Comparison of ENCODE assay signal across 8 mouse cellular contexts in the genomic region with DNA sequence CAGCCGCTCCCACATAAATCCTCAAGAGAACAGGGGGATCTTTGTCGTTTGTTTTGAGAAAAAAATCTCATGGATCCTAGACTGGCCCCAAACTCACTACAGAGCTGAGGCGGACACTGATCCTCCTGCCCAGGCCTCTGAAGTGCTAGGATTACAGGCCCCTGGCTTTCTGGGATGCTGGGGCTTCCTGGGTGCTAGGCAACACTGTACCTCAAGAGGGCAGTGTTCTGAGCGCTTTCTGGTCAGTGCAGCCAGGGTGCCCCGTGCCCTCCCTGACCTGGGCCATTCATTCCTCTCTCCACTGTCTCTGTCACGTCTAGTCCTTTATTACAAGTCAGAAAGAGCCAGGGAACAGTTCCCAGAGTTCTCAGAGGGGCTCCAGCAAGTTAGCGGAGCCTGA. TPM values are rescaled to one million over a fixed set of nuclear protein-coding genes. Genes with fewer than 3 reads are reported as not detected.
DNase-seq lines count a peak whose midpoint lies in the region; ATAC-seq and TF ChIP-seq lines count a peak whose summit lies in the region.

No protein-coding gene starts in this region.

- H3K4me2 ChIP-seq in hindbrain, embryonic 14.5 days (replicated peaks) = no peak overlapping the region
- H3K4me2 ChIP-seq in hindbrain, embryonic 16.5 days (ENCODE audit: low read length) = no peak overlapping the region
- H3K4me2 ChIP-seq in kidney, embryonic 16.5 days (replicated peaks; ENCODE audit: low read depth, low read length) = no peak overlapping the region
- no peak overlapping the region for H3K4me2 ChIP-seq in midbrain, embryonic 13.5 days (replicated peaks)

- no peaks in the 10 kb centered on the region for H3K4me1 ChIP-seq in hindbrain, embryonic 14.5 days (replicated peaks; ENCODE audit: control insufficient read depth, insufficient read depth, low read length)
- H3K4me1 ChIP-seq in hindbrain, embryonic 16.5 days (ENCODE audit: control insufficient read depth, insufficient read depth, low read depth, low read length) = no peaks in the 10 kb centered on the region
- no peaks in the 10 kb centered on the region for H3K4me1 ChIP-seq in cortical plate, adult 2 months (ENCODE audit: control insufficient read depth, insufficient read depth, low read length)
- no peaks in the 10 kb centered on the region for H3K4me1 ChIP-seq in kidney, embryonic 16.5 days (ENCODE audit: insufficient read depth, low read length)
- H3K4me1 ChIP-seq in midbrain, embryonic 13.5 days (replicated peaks) = 0 out of 2 replicates have a peak, but pooled peaks cover 6% of the 10 kb centered on the region

- 0 out of 2 replicates have a peak, but pooled peaks have one; percentile 22 for ATAC-seq in hindbrain, embryonic 14.5 days (ENCODE audit: low FRiP score)
- ATAC-seq in hindbrain, embryonic 16.5 days = no peak
- ATAC-seq in kidney, embryonic 16.5 days (ENCODE audit: low FRiP score, low TSS enrichment) = peak; percentile 35; the same call in 1 of the 2 replicates
- ATAC-seq in midbrain, embryonic 13.5 days = 0 out of 2 replicates have a peak, but pooled peaks have one; percentile 57

- TF ChIP-seq POLR2A in cortical plate, adult 2 months (IDR thresholded peaks at IDR 0.05; ENCODE audit: extremely low read depth, insufficient read depth, low read length) = no peak

- peak; percentile 66 for TF ChIP-seq CTCF in cortical plate, adult 2 months (IDR thresholded peaks at IDR 0.05; ENCODE audit: extremely low read depth, insufficient read depth, low read length)

- no peak for DNase-seq in hindbrain, embryonic 14.5 days (ENCODE audit: low spot score)
- DNase-seq in adrenal gland, postnatal 36 days = peak; percentile 36 to 57
- no peak for DNase-seq in urinary bladder, adult 2 months (ENCODE audit: low spot score)
- DNase-seq in urinary bladder, adult 18-20 months (ENCODE audit: low spot score in 2 of 2) = no peak

- no peaks in the 10 kb centered on the region for H3K27me3 ChIP-seq in hindbrain, embryonic 14.5 days (ENCODE audit: control insufficient read depth, insufficient read depth, low read length)
- H3K27me3 ChIP-seq in hindbrain, embryonic 16.5 days (replicated peaks; ENCODE audit: control insufficient read depth, insufficient read depth, low read length) = no peaks in the 10 kb centered on the region
- no peaks in the 10 kb centered on the region for H3K27me3 ChIP-seq in kidney, embryonic 16.5 days (ENCODE audit: insufficient read depth, low read length)
- H3K27me3 ChIP-seq in midbrain, embryonic 13.5 days = no peaks in the 10 kb centered on the region

- no peak overlapping the region for H3K9ac ChIP-seq in hindbrain, embryonic 14.5 days
- no peak overlapping the region for H3K9ac ChIP-seq in hindbrain, embryonic 16.5 days (ENCODE audit: low read depth, low read length)
- no peak overlapping the region for H3K9ac ChIP-seq in kidney, embryonic 16.5 days (replicated peaks; ENCODE audit: low read length)
- H3K9ac ChIP-seq in midbrain, embryonic 13.5 days (replicated peaks) = no peak overlapping the region

- H3K36me3 ChIP-seq in hindbrain, embryonic 14.5 days (replicated peaks; ENCODE audit: control insufficient read depth, insufficient read depth) = peaks cover 25% of the 10 kb centered on the region
- peaks cover 16% of the 10 kb centered on the region for H3K36me3 ChIP-seq in hindbrain, embryonic 16.5 days (ENCODE audit: control insufficient read depth, insufficient read depth, low read length)
- H3K36me3 ChIP-seq in kidney, embryonic 16.5 days (ENCODE audit: insufficient read depth, low read length) = peaks cover 21% of the 10 kb centered on the region
- peaks cover 24% of the 10 kb centered on the region for H3K36me3 ChIP-seq in midbrain, embryonic 13.5 days

- H3K4me3 ChIP-seq in hindbrain, embryonic 14.5 days (replicated peaks; ENCODE audit: low read length) = no peak overlapping the region
- H3K4me3 ChIP-seq in hindbrain, embryonic 16.5 days (ENCODE audit: low read length) = no peak overlapping the region
- H3K4me3 ChIP-seq in cortical plate, adult 2 months (ENCODE audit: insufficient read depth, low read length) = no peak overlapping the region
- H3K4me3 ChIP-seq in kidney, embryonic 16.5 days (ENCODE audit: low read length) = no peak overlapping the region
- H3K4me3 ChIP-seq in midbrain, embryonic 13.5 days (replicated peaks) = no peak overlapping the region

- H3K9me3 ChIP-seq in hindbrain, embryonic 14.5 days (ENCODE audit: control insufficient read depth, low read length) = no peaks in the 10 kb centered on the region
- H3K9me3 ChIP-seq in hindbrain, embryonic 16.5 days (ENCODE audit: control insufficient read depth, low read length) = no peaks in the 10 kb centered on the region
- H3K9me3 ChIP-seq in kidney, embryonic 16.5 days (ENCODE audit: low read length) = no peaks in the 10 kb centered on the region
- no peaks in the 10 kb centered on the region for H3K9me3 ChIP-seq in midbrain, embryonic 13.5 days

- 19% methylated on average over 7 of the region's 7 CpGs for WGBS in hindbrain, embryonic 14.5 days
- 23% methylated on average over 7 of the region's 7 CpGs for WGBS in hindbrain, embryonic 16.5 days
- WGBS in kidney, embryonic 16.5 days = 20% methylated on average over 7 of the region's 7 CpGs
- 18% methylated on average over 7 of the region's 7 CpGs for WGBS in midbrain, embryonic 13.5 days

- H3K27ac ChIP-seq in hindbrain, embryonic 14.5 days = no peak overlapping the region
- no peak overlapping the region for H3K27ac ChIP-seq in hindbrain, embryonic 16.5 days (ENCODE audit: low read depth, low read length)
- H3K27ac ChIP-seq in cortical plate, adult 2 months (ENCODE audit: insufficient read depth, low read length) = no peak overlapping the region
- H3K27ac ChIP-seq in kidney, embryonic 16.5 days (ENCODE audit: low read length) = no peak overlapping the region
- H3K27ac ChIP-seq in midbrain, embryonic 13.5 days = no peak overlapping the region

RNA-seq across cellular contexts. Expression of a gene that starts 9.6 kb away (rescaled TPM):
- polyA plus RNA-seq in hindbrain, embryonic 14.5 days (2014; fragmentation: Nextera tagmentation; extraction: Ambion mirVana) = 15.3 and 16.5 TPM in 2 replicates
- polyA plus RNA-seq in hindbrain, embryonic 16.5 days (2015; fragmentation: Nextera tagmentation; extraction: Ambion mirVana) = 13.1 and 16.3 TPM in 2 replicates
- 1 to 10 TPM; 2.7 to 3.8 TPM for total RNA-seq in adrenal gland, postnatal 36 days (2021)
- 13.2 and 15.7 TPM in 2 replicates for polyA plus RNA-seq in cortical plate, adult 2 months (2012; rRNA removed)
- 4.5 and 4.7 TPM in 2 replicates for polyA plus RNA-seq in kidney, embryonic 16.5 days (2015; fragmentation: Nextera tagmentation; extraction: Ambion mirVana)
- polyA plus RNA-seq in midbrain, embryonic 13.5 days (2015; fragmentation: Nextera tagmentation; extraction: Ambion mirVana) = 13.2 and 13.7 TPM in 2 replicates
- polyA plus RNA-seq in urinary bladder, adult 2 months (2012; rRNA removed) = 5.2 and 8.1 TPM in 2 replicates

RNA-seq across cellular contexts. Expression of a gene that starts 25.9 kb away (rescaled TPM):
- polyA plus RNA-seq in hindbrain, embryonic 14.5 days (2014; fragmentation: Nextera tagmentation; extraction: Ambion mirVana) = 29.9 and 31.9 TPM in 2 replicates
- 43.9 and 49.7 TPM in 2 replicates for polyA plus RNA-seq in hindbrain, embryonic 16.5 days (2015; fragmentation: Nextera tagmentation; extraction: Ambion mirVana)
- 10 to 100 TPM; 29.7 to 31.6 TPM for total RNA-seq in adrenal gland, postnatal 36 days (2021)
- polyA plus RNA-seq in cortical plate, adult 2 months (2012; rRNA removed) = 75.0 and 75.9 TPM in 2 replicates
- polyA plus RNA-seq in kidney, embryonic 16.5 days (2015; fragmentation: Nextera tagmentation; extraction: Ambion mirVana) = 39.2 and 41.8 TPM in 2 replicates
- polyA plus RNA-seq in midbrain, embryonic 13.5 days (2015; fragmentation: Nextera tagmentation; extraction: Ambion mirVana) = 37.7 and 40.6 TPM in 2 replicates
- polyA plus RNA-seq in urinary bladder, adult 2 months (2012; rRNA removed) = 21.6 and 24.0 TPM in 2 replicates

Comparison
In these comparisons a context has a peak if more than half of its experiments do, and no peak if none do; other contexts are left out.
1. DNase-seq: peak in adrenal gland, postnatal 36 days (2 of 2); none in hindbrain, embryonic 14.5 days (single experiment), urinary bladder, adult 2 months (single experiment) and urinary bladder, adult 18-20 months (0 of 2).